Mouse (Mus musculus): ENCODE data around the gene Lmna. TPM values are rescaled to one million over a fixed set of nuclear protein-coding genes. Genes with fewer than 3 reads are reported as not detected.

The Lmna gene
- total RNA-seq, 1 experiment: 121 TPM

GRCm38 (mm10) chr3:88442888-88443287 lies 66.9 kb downstream of the Lmna start:
- no peak overlapping the region for H3K9ac ChIP-seq (ENCODE audit: insufficient read depth, low read depth, low read length, poor library complexity, severe bottlenecking)
- in situ Hi-C loops (cut with MboI; ENCODE audit: low sequenced_read_pairs in 2 of 2, unreplicated experiment in 2 of 2): no loop called here
- no peak overlapping the region for H3K4me3 ChIP-seq (ENCODE audit: insufficient read depth in 1 of 2, low read depth in 1 of 2, low read length in 2 of 2, poor library complexity in 1 of 2, severe bottlenecking in 1 of 2)
- no peak for DNase-seq (ENCODE audit: low read depth, low spot score)
- H3K9me3 ChIP-seq (ENCODE audit: control insufficient read depth, insufficient read depth, low read depth, low read length): no peaks in the 10 kb centered on the region
- H3K4me1 ChIP-seq (ENCODE audit: control insufficient read depth in 2 of 2, insufficient read depth in 2 of 2, low read length in 2 of 2, poor library complexity in 1 of 2): peaks cover 11 to 44% of the 10 kb centered on the region in 2 experiments; a peak in 3 of 4 replicates
- H3K36me3 ChIP-seq (ENCODE audit: control insufficient read depth, insufficient read depth, low read length, poor library complexity, severe bottlenecking): no peaks in the 10 kb centered on the region
- TF ChIP-seq MAFK (IDR thresholded peaks at IDR 0.05; ENCODE audit: insufficient read depth, low read depth, low read length) (no peak), ZC3H11A (IDR thresholded peaks at IDR 0.05; ENCODE audit: borderline replicate concordance, low read depth, low read length) (no peak), HCFC1 (IDR thresholded peaks at IDR 0.05; ENCODE audit: borderline replicate concordance, insufficient read depth, low read length) (no peak), CHD2 (IDR thresholded peaks at IDR 0.05; ENCODE audit: low read depth, low read length) (no peak), ZNF384 (IDR thresholded peaks at IDR 0.05; ENCODE audit: low read depth, low read length) (no peak)
- no peak overlapping the region for H3K27ac ChIP-seq (ENCODE audit: insufficient read depth, low read depth, low read length, poor library complexity, severe bottlenecking)

- in situ Hi-C loops (cut with MboI; ENCODE audit: low sequenced_read_pairs in 2 of 2, unreplicated experiment in 2 of 2): no loop called here
- Histone ChIP-seq H3K36me3 (ENCODE audit: control insufficient read depth, insufficient read depth, low read length, poor library complexity, severe bottlenecking) (no peaks in the 10 kb centered on the region), H3K9ac (ENCODE audit: insufficient read depth, low read depth, low read length, poor library complexity, severe bottlenecking) (no peak overlapping the region), H3K9me3 (ENCODE audit: control insufficient read depth, insufficient read depth, low read depth, low read length) (no peaks in the 10 kb centered on the region), H3K4me3 (ENCODE audit: insufficient read depth in 1 of 2, low read depth in 1 of 2, low read length in 2 of 2, poor library complexity in 1 of 2, severe bottlenecking in 1 of 2) (no peak overlapping the region), H3K27ac (ENCODE audit: insufficient read depth, low read depth, low read length, poor library complexity, severe bottlenecking) (no peak overlapping the region), H3K4me1 (ENCODE audit: control insufficient read depth in 2 of 2, insufficient read depth in 2 of 2, low read length in 2 of 2, poor library complexity in 1 of 2) (peaks cover 11 to 45% of the 10 kb centered on the region in 2 experiments; a peak in 3 of 4 replicates)
- no peak for DNase-seq (ENCODE audit: low read depth, low spot score)
- no peak for TF ChIP-seq ZC3H11A (IDR thresholded peaks at IDR 0.05; ENCODE audit: borderline replicate concordance, low read depth, low read length)
- TF ChIP-seq HCFC1 (IDR thresholded peaks at IDR 0.05; ENCODE audit: borderline replicate concordance, insufficient read depth, low read length): no peak
- TF ChIP-seq CHD2 (IDR thresholded peaks at IDR 0.05; ENCODE audit: low read depth, low read length): no peak
- no peak for TF ChIP-seq MAFK (IDR thresholded peaks at IDR 0.05; ENCODE audit: insufficient read depth, low read depth, low read length)
- TF ChIP-seq ZNF384 (IDR thresholded peaks at IDR 0.05; ENCODE audit: low read depth, low read length): no peak
These were observed 67.3 kb downstream of the Lmna start for GRCm38 (mm10) chr3:88442488-88442887.

DNA sequence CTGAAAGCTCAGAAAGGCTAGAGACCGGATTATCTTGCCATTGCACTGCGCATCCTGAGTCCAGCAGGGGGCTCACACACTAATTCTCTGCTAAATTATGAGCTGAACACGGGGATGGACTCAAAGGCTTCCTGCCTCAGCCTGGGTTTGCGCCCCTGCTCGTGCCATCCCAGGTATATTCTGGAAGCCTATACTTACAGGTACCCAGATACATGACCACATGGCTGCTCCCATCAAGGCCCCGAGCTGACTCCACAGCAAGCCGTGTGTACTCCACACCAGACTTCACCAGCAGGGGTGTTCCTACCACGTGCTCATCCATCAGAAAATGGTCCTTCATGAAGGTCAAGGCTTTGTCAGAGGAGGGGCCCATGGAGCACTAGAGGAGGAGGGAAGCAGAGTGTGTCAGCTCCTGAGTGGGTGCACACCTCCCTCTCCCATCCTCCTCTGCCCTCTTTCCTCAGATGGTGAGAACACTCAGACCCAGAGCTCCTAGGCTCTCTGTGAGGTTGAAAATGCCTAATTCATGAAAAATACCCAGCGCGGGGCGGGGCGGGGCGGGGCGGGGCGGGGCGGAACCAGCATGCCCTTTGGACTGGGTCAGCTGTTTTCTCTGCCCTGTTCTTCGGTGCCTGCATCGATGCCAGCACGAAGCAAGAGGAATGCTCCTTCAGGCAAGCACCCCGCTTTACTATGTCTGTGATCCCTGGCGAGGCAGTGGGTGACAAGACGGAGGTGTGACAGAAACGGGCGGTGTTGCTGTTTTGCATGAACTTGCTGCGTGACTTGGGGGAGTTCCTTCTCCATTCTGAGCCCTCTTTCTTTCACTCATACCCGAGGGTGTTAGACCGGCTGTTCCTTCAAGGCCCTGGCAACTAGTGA lies 69.0 kb downstream of the Lmna start:
- Histone ChIP-seq H3K27ac (ENCODE audit: insufficient read depth, low read depth, low read length, poor library complexity, severe bottlenecking) (peak overlapping the region; percentile 54; the same call in 1 of the 2 replicates), H3K9ac (ENCODE audit: insufficient read depth, low read depth, low read length, poor library complexity, severe bottlenecking) (peak overlapping the region; percentile 54; the same call in 1 of the 2 replicates), H3K36me3 (ENCODE audit: control insufficient read depth, insufficient read depth, low read length, poor library complexity, severe bottlenecking) (no peaks in the 10 kb centered on the region), H3K4me3 (ENCODE audit: insufficient read depth in 1 of 2, low read depth in 1 of 2, low read length in 2 of 2, poor library complexity in 1 of 2, severe bottlenecking in 1 of 2) (peak overlapping the region; percentile 47 to 50), H3K9me3 (ENCODE audit: control insufficient read depth, insufficient read depth, low read depth, low read length) (no peaks in the 10 kb centered on the region), H3K4me1 (ENCODE audit: control insufficient read depth in 2 of 2, insufficient read depth in 2 of 2, low read length in 2 of 2, poor library complexity in 1 of 2) (peaks cover 12 to 50% of the 10 kb centered on the region in 2 experiments; a peak in 3 of 4 replicates)
- in situ Hi-C loops (cut with MboI; ENCODE audit: low sequenced_read_pairs in 2 of 2, unreplicated experiment in 2 of 2): no loop called here
- no peak for TF ChIP-seq ZC3H11A (IDR thresholded peaks at IDR 0.05; ENCODE audit: borderline replicate concordance, low read depth, low read length)
- no peak for TF ChIP-seq HCFC1 (IDR thresholded peaks at IDR 0.05; ENCODE audit: borderline replicate concordance, insufficient read depth, low read length)
- TF ChIP-seq ZNF384 (IDR thresholded peaks at IDR 0.05; ENCODE audit: low read depth, low read length): no peak
- TF ChIP-seq MAFK (IDR thresholded peaks at IDR 0.05; ENCODE audit: insufficient read depth, low read depth, low read length): no peak
- no peak for TF ChIP-seq CHD2 (IDR thresholded peaks at IDR 0.05; ENCODE audit: low read depth, low read length)
- no peak for DNase-seq (ENCODE audit: low read depth, low spot score)

GRCm38 (mm10) chr3:88439582-88439981 lies 70.2 kb downstream of the Lmna start:
- in situ Hi-C loops (cut with MboI; ENCODE audit: low sequenced_read_pairs in 2 of 2, unreplicated experiment in 2 of 2): no loop called here
- H3K27ac ChIP-seq (ENCODE audit: insufficient read depth, low read depth, low read length, poor library complexity, severe bottlenecking): peak overlapping the region; percentile 22; the same call in 1 of the 2 replicates

More at GRCm38 (mm10) chr3:88439582-88439981, 70.2 kb downstream of the Lmna start:
- TF ChIP-seq MAFK (IDR thresholded peaks at IDR 0.05; ENCODE audit: insufficient read depth, low read depth, low read length) (no peak), ZNF384 (IDR thresholded peaks at IDR 0.05; ENCODE audit: low read depth, low read length) (no peak), ZC3H11A (IDR thresholded peaks at IDR 0.05; ENCODE audit: borderline replicate concordance, low read depth, low read length) (no peak), HCFC1 (IDR thresholded peaks at IDR 0.05; ENCODE audit: borderline replicate concordance, insufficient read depth, low read length) (no peak), CHD2 (IDR thresholded peaks at IDR 0.05; ENCODE audit: low read depth, low read length) (no peak)
- Histone ChIP-seq H3K9me3 (ENCODE audit: control insufficient read depth, insufficient read depth, low read depth, low read length) (no peaks in the 10 kb centered on the region), H3K9ac (ENCODE audit: insufficient read depth, low read depth, low read length, poor library complexity, severe bottlenecking) (no peak overlapping the region), H3K4me3 (ENCODE audit: insufficient read depth in 1 of 2, low read depth in 1 of 2, low read length in 2 of 2, poor library complexity in 1 of 2, severe bottlenecking in 1 of 2) (peak overlapping the region in 1 of 2 experiments; percentile 23; a peak in 1 of 4 replicates), H3K36me3 (ENCODE audit: control insufficient read depth, insufficient read depth, low read length, poor library complexity, severe bottlenecking) (no peaks in the 10 kb centered on the region), H3K4me1 (ENCODE audit: control insufficient read depth in 2 of 2, insufficient read depth in 2 of 2, low read length in 2 of 2, poor library complexity in 1 of 2) (peaks cover 12 to 50% of the 10 kb centered on the region in 2 experiments; a peak in 3 of 4 replicates)
- DNase-seq (ENCODE audit: low read depth, low spot score): no peak
